10 mouse cellular contexts compared by ENCODE assay signal in the genomic region with DNA sequence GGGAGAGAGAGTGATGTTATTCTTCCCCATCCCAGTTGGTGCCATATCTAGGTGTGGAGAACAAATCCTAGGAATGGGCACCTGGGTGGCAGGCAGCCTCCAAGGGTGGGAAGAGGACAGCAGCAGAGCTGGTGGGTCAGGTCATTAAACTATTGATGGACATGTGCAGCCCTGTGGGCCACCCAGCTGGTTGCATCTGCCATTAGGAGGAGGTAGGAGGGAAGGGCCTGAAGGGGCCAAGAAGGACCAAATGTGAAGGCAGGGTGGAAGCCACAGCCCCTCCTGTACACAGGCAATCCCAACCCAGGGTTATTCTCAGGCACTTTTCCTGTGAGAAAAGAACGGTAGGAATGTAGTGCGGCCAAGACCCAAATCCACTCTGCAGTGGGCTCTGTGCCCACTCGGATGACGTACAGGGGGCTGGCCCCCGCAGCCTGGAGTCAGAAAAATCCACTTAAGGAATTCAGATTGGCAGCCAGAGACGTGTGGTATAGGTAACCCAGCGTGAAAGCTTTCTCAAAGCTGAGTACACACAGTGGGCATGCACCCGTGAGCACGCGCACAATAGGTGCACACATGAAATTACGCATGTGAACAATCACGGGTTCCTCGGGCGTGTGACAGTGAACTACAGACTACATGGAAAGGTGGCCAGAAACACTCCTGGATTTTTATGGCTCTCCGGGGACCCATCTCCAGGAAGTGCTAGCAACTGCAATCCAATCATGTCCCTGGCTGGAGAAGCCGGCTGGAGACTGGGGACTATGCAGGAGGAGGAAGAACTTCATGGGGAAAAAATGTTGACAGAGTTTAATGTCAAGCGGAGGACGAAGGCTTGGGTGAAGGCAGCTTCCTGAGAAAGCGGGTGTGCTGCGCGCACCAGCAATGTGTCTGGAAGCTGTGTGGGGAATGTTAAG.
DNase-seq lines count a peak whose midpoint lies in the region; ATAC-seq and TF ChIP-seq lines count a peak whose summit lies in the region.
"Had no signal": no experiment of that assay in that cellular context is flagged by ENCODE, and none has a peak within 500 bp of the region (broad histone marks: within the 10 kb centered on the region; RNA-seq: fewer than 3 reads in every experiment).

No protein-coding gene starts in this region.

- no peaks in the 10 kb centered on the region for H3K36me3 ChIP-seq in kidney, adult 2 months (ENCODE audit: control insufficient read depth, insufficient read depth, low read length)
- H3K36me3 ChIP-seq in intestine, embryonic 15.5 days = no peaks in the 10 kb centered on the region
- no peaks in the 10 kb centered on the region for H3K36me3 ChIP-seq in midbrain, embryonic 16.5 days (ENCODE audit: control insufficient read depth, insufficient read depth, low read length)
- H3K36me3 ChIP-seq in hindbrain, postnatal 0 days (ENCODE audit: insufficient read depth, low read length) = no peaks in the 10 kb centered on the region

- H3K4me2 ChIP-seq in intestine, embryonic 15.5 days (replicated peaks) = no peak overlapping the region
- no peak overlapping the region for H3K4me2 ChIP-seq in midbrain, embryonic 16.5 days (ENCODE audit: low read length)
- H3K4me2 ChIP-seq in hindbrain, postnatal 0 days (ENCODE audit: low read depth, low read length) = no peak overlapping the region
- H3K4me2 ChIP-seq: midbrain, embryonic 11.5 days had no signal

- WGBS in kidney, adult 2 months = 55% methylated on average over 21 of the region's 21 CpGs
- WGBS in intestine, embryonic 15.5 days = 62% methylated on average over 21 of the region's 21 CpGs
- 90% methylated on average over 21 of the region's 21 CpGs for WGBS in midbrain, embryonic 16.5 days
- WGBS in hindbrain, postnatal 0 days = 74% methylated on average over 21 of the region's 21 CpGs

- ATAC-seq in intestine, embryonic 15.5 days = peak; percentile 48
- ATAC-seq in midbrain, embryonic 16.5 days = no peak
- ATAC-seq in hindbrain, postnatal 0 days = no peak

- H3K4me1 ChIP-seq in kidney, adult 2 months (ENCODE audit: control insufficient read depth, insufficient read depth, low read length) = 0 out of 2 replicates have a peak, but pooled peaks cover 7% of the 10 kb centered on the region
- H3K4me1 ChIP-seq in intestine, embryonic 15.5 days (replicated peaks) = peaks cover 41% of the 10 kb centered on the region
- H3K4me1 ChIP-seq in midbrain, embryonic 16.5 days (ENCODE audit: control insufficient read depth, insufficient read depth, low read length) = no peaks in the 10 kb centered on the region; the same call in 1 of the 2 replicates
- peaks cover 21% of the 10 kb centered on the region; the same call in 1 of the 2 replicates for H3K4me1 ChIP-seq in hindbrain, postnatal 0 days (ENCODE audit: insufficient read depth, low read length)

- no peak for TF ChIP-seq CTCF in kidney, adult 2 months (conservative IDR thresholded peaks at IDR 0.05; ENCODE audit: insufficient read depth, insufficient read length, low read depth, low read length)
- TF ChIP-seq CTCF in hindbrain, postnatal 0 days (IDR thresholded peaks at IDR 0.05; ENCODE audit: low read depth) = no peak

- H3K27ac ChIP-seq in kidney, adult 2 months (ENCODE audit: insufficient read depth, low read depth, low read length) = peak overlapping the region; percentile 1; the same call in 1 of the 2 replicates
- H3K27ac ChIP-seq in intestine, embryonic 15.5 days = peak overlapping the region; percentile 56
- H3K27ac ChIP-seq in midbrain, embryonic 16.5 days (ENCODE audit: low read length) = no peak overlapping the region
- no peak overlapping the region for H3K27ac ChIP-seq in hindbrain, postnatal 0 days

- H3K4me3 ChIP-seq in kidney, adult 2 months (ENCODE audit: insufficient read depth, low read depth, low read length) = no peak overlapping the region
- H3K4me3 ChIP-seq in intestine, embryonic 15.5 days (replicated peaks) = no peak overlapping the region
- H3K4me3 ChIP-seq in midbrain, embryonic 16.5 days (ENCODE audit: low read depth, low read length) = no peak overlapping the region
- H3K4me3 ChIP-seq in hindbrain, postnatal 0 days (ENCODE audit: low read length) = no peak overlapping the region

- no peaks in the 10 kb centered on the region for H3K27me3 ChIP-seq in kidney, adult 2 months (replicated peaks; ENCODE audit: control insufficient read depth, insufficient read depth, low read length)
- no peaks in the 10 kb centered on the region for H3K27me3 ChIP-seq in intestine, embryonic 15.5 days (replicated peaks)
- no peaks in the 10 kb centered on the region for H3K27me3 ChIP-seq in midbrain, embryonic 16.5 days (ENCODE audit: control insufficient read depth, insufficient read depth, low read depth, low read length)
- no peaks in the 10 kb centered on the region for H3K27me3 ChIP-seq in hindbrain, postnatal 0 days (ENCODE audit: insufficient read depth, low read length)

- DNase-seq in kidney, adult 2 months = peak; percentile 70
- DNase-seq in kidney, adult 8-10 months = no peak
- peak; percentile 54 to 68 for DNase-seq in lung, adult 18-20 months
- DNase-seq in cerebellum, postnatal 4 days (ENCODE audit: low spot score in 2 of 2) = no peak
- DNase-seq in frontal cortex, postnatal 25 days (ENCODE audit: low spot score in 2 of 2) = no peak
- DNase-seq in hindbrain, postnatal 0 days (ENCODE audit: low spot score) = no peak
- DNase-seq: cerebellum, adult 9-11 months had no signal

- H3K9ac ChIP-seq in intestine, embryonic 15.5 days = no peak overlapping the region
- no peak overlapping the region for H3K9ac ChIP-seq in midbrain, embryonic 16.5 days (ENCODE audit: low read depth, low read length)
- H3K9ac ChIP-seq in hindbrain, postnatal 0 days (replicated peaks; ENCODE audit: low read length) = no peak overlapping the region

- no peaks in the 10 kb centered on the region for H3K9me3 ChIP-seq in intestine, embryonic 15.5 days
- no peaks in the 10 kb centered on the region for H3K9me3 ChIP-seq in midbrain, embryonic 16.5 days (replicated peaks; ENCODE audit: control insufficient read depth, low read length, poor library complexity, severe bottlenecking)
- H3K9me3 ChIP-seq in hindbrain, postnatal 0 days (ENCODE audit: low read length) = no peaks in the 10 kb centered on the region

- no peak for TF ChIP-seq POLR2A in kidney, adult 2 months (IDR thresholded peaks at IDR 0.05; ENCODE audit: low read depth, low read length)

Comparison
In these comparisons a context has a peak if more than half of its experiments do, and no peak if none do; other contexts are left out.
1. DNase-seq: peak in kidney, adult 2 months (single experiment) and lung, adult 18-20 months (2 of 2); none in kidney, adult 8-10 months (0 of 2), cerebellum, postnatal 4 days (0 of 2), frontal cortex, postnatal 25 days (0 of 2) and hindbrain, postnatal 0 days (single experiment).
2. H3K27ac ChIP-seq: peak in kidney, adult 2 months (single experiment) and intestine, embryonic 15.5 days (single experiment); none in midbrain, embryonic 16.5 days (single experiment) and hindbrain, postnatal 0 days (single experiment).